ENCODE assay signal across 8 mouse cellular contexts in the genomic region with DNA sequence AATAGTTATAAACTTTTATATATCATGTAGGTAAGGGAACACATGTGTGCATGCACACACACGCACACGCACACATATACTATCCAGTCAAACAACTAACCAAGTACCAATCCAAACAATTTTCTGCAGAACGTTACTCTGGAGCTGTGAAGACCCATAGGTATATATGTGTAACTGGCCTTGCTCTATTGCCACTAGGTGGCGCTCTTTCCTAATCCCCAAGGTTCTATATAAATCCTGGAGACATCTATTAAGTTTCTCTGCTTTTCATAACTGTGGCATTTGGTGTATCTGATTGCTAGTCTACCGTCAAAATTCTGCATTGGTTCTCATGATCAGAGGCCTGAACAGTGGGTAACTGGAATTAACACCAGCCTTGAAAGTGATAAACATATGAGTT. TPM values are rescaled to one million over a fixed set of nuclear protein-coding genes. Genes with fewer than 3 reads are reported as not detected.
A peak's percentile ranks its signal among the peaks of the same experiment; 100 is the strongest.
DNase-seq lines count a peak whose midpoint lies in the region; ATAC-seq and TF ChIP-seq lines count a peak whose summit lies in the region.

No protein-coding gene starts in this region.

- WGBS in embryonic facial prominence, embryonic 14.5 days, result 17% methylated on average over 5 of the region's 5 CpGs
- WGBS in midbrain, embryonic 16.5 days, result 14% methylated on average over 5 of the region's 5 CpGs

- peak; percentile 47 for DNase-seq in urinary bladder, postnatal 14 days (ENCODE audit: low spot score)
- DNase-seq in urinary bladder, adult 18-20 months (ENCODE audit: low spot score in 2 of 2), result no peak
- DNase-seq in brain, embryonic 14.5 days (ENCODE audit: low read depth), result peak; percentile 87
- peak; percentile 85 for DNase-seq in embryonic facial prominence, embryonic 14.5 days (ENCODE audit: low spot score)
- peak; percentile 41 for DNase-seq in hindlimb bud, embryonic 11.5 days (ENCODE audit: extremely low spot score, low read depth, low spot score)
- DNase-seq in left cerebral cortex, postnatal 10 days (ENCODE audit: extremely low spot score in 1 of 2, low spot score in 2 of 2), result peak; percentile 43 to 65
- peak; percentile 12 to 13 for DNase-seq in thymus, postnatal 36 days

- no peaks in the 10 kb centered on the region for H3K9me3 ChIP-seq in embryonic facial prominence, embryonic 14.5 days (ENCODE audit: control insufficient read depth, low read length)
- no peaks in the 10 kb centered on the region for H3K9me3 ChIP-seq in midbrain, embryonic 16.5 days (replicated peaks; ENCODE audit: control insufficient read depth, low read length, poor library complexity, severe bottlenecking)

- TF ChIP-seq POLR2A in brain, embryonic 14.5 days (IDR thresholded peaks at IDR 0.05; ENCODE audit: borderline replicate concordance, extremely low read depth, insufficient read depth, insufficient read length, poor library complexity, severe bottlenecking), result no peak

- intact Hi-C loops in left cerebral cortex, postnatal 10 days (cut with DNase I), result loop anchor here (2.0 kb wide), 1 partner anchor 61 kb away; no protein-coding TSS in a partner anchor

- no peaks in the 10 kb centered on the region for H3K4me1 ChIP-seq in embryonic facial prominence, embryonic 14.5 days (ENCODE audit: control insufficient read depth, insufficient read depth, low read length)
- H3K4me1 ChIP-seq in midbrain, embryonic 16.5 days (ENCODE audit: control insufficient read depth, insufficient read depth, low read length), result no peaks in the 10 kb centered on the region

- peak; percentile 50; the same call in 1 of the 2 replicates for TF ChIP-seq CTCF in brain, embryonic 14.5 days (IDR thresholded peaks at IDR 0.05; ENCODE audit: borderline replicate concordance, extremely low read depth, insufficient read depth, insufficient read length)

- no peaks in the 10 kb centered on the region; the same call in 1 of the 2 replicates for H3K27me3 ChIP-seq in embryonic facial prominence, embryonic 14.5 days (replicated peaks; ENCODE audit: control insufficient read depth, insufficient read depth, low read length)
- no peaks in the 10 kb centered on the region for H3K27me3 ChIP-seq in midbrain, embryonic 16.5 days (ENCODE audit: control insufficient read depth, insufficient read depth, low read depth, low read length)

- no peak overlapping the region for H3K4me2 ChIP-seq in embryonic facial prominence, embryonic 14.5 days (ENCODE audit: low read depth, low read length)
- H3K4me2 ChIP-seq in midbrain, embryonic 16.5 days (ENCODE audit: low read length), result no peak overlapping the region

- H3K36me3 ChIP-seq in embryonic facial prominence, embryonic 14.5 days (ENCODE audit: control insufficient read depth, insufficient read depth, low read length), result no peaks in the 10 kb centered on the region
- no peaks in the 10 kb centered on the region for H3K36me3 ChIP-seq in midbrain, embryonic 16.5 days (ENCODE audit: control insufficient read depth, insufficient read depth, low read length)

- ATAC-seq in embryonic facial prominence, embryonic 14.5 days (ENCODE audit: low read depth), result peak; percentile 60; the same call in 1 of the 2 replicates
- ATAC-seq in midbrain, embryonic 16.5 days, result peak; percentile 88

- no peak overlapping the region for H3K4me3 ChIP-seq in embryonic facial prominence, embryonic 14.5 days (ENCODE audit: low read depth, low read length)
- H3K4me3 ChIP-seq in midbrain, embryonic 16.5 days (ENCODE audit: low read depth, low read length), result no peak overlapping the region

- H3K9ac ChIP-seq in embryonic facial prominence, embryonic 14.5 days (ENCODE audit: low read depth, low read length), result no peak overlapping the region
- no peak overlapping the region for H3K9ac ChIP-seq in midbrain, embryonic 16.5 days (ENCODE audit: low read depth, low read length)

- no peak overlapping the region for H3K27ac ChIP-seq in embryonic facial prominence, embryonic 14.5 days (replicated peaks; ENCODE audit: low read depth, low read length)
- no peak overlapping the region for H3K27ac ChIP-seq in midbrain, embryonic 16.5 days (ENCODE audit: low read length)

RNA-seq across cellular contexts. Expression of a gene that starts 14.4 kb away (rescaled TPM):
- 22.5 and 43.7 TPM in 2 replicates for polyA plus RNA-seq in brain, embryonic 14.5 days (2012; rRNA removed)
- polyA plus RNA-seq in embryonic facial prominence, embryonic 14.5 days (2014; fragmentation: Nextera tagmentation; extraction: Ambion mirVana), result 28.6 and 32.8 TPM in 2 replicates
- total RNA-seq in left cerebral cortex, postnatal 10 days (2021), result 100 to 1,000 TPM in 1 of 2 experiments, 10 to 100 TPM in 1; 85.8 to 109 TPM
- polyA plus RNA-seq in midbrain, embryonic 16.5 days (2015; fragmentation: Nextera tagmentation; extraction: Ambion mirVana), result 198 and 206 TPM in 2 replicates

RNA-seq across cellular contexts. Expression of a gene that starts 20.5 kb away (rescaled TPM):
- 294 and 337 TPM in 2 replicates for polyA plus RNA-seq in brain, embryonic 14.5 days (2012; rRNA removed)
- 54.4 and 71.0 TPM in 2 replicates for polyA plus RNA-seq in embryonic facial prominence, embryonic 14.5 days (2014; fragmentation: Nextera tagmentation; extraction: Ambion mirVana)
- 100 to 1,000 TPM; 440 to 449 TPM for total RNA-seq in left cerebral cortex, postnatal 10 days (2021)
- polyA plus RNA-seq in midbrain, embryonic 16.5 days (2015; fragmentation: Nextera tagmentation; extraction: Ambion mirVana), result 929 and 971 TPM in 2 replicates

RNA-seq across cellular contexts. Expression of a gene that starts 37.5 kb away (rescaled TPM):
- polyA plus RNA-seq in brain, embryonic 14.5 days (2012; rRNA removed), result 0.07 and 0.09 TPM in 2 replicates
- 0.06 TPM in 1 of 2 replicates, not detected in the other for polyA plus RNA-seq in embryonic facial prominence, embryonic 14.5 days (2014; fragmentation: Nextera tagmentation; extraction: Ambion mirVana)
- total RNA-seq in left cerebral cortex, postnatal 10 days (2021), result under 1 TPM; 0.15 to 0.22 TPM
- not detected in 2 replicates for polyA plus RNA-seq in midbrain, embryonic 16.5 days (2015; fragmentation: Nextera tagmentation; extraction: Ambion mirVana)

RNA-seq across cellular contexts. Expression of a gene that starts 53.9 kb away (rescaled TPM):
- polyA plus RNA-seq in brain, embryonic 14.5 days (2012; rRNA removed), result 130 and 147 TPM in 2 replicates
- polyA plus RNA-seq in embryonic facial prominence, embryonic 14.5 days (2014; fragmentation: Nextera tagmentation; extraction: Ambion mirVana), result 79.7 and 80.0 TPM in 2 replicates
- total RNA-seq in left cerebral cortex, postnatal 10 days (2021), result 100 to 1,000 TPM; 106 to 108 TPM
- polyA plus RNA-seq in midbrain, embryonic 16.5 days (2015; fragmentation: Nextera tagmentation; extraction: Ambion mirVana), result 355 and 370 TPM in 2 replicates

Comparison
In these comparisons a context has a peak if more than half of its experiments do, and no peak if none do; other contexts are left out.
1. DNase-seq: peak in urinary bladder, postnatal 14 days (single experiment), brain, embryonic 14.5 days (single experiment), embryonic facial prominence, embryonic 14.5 days (single experiment), hindlimb bud, embryonic 11.5 days (single experiment), left cerebral cortex, postnatal 10 days (2 of 2) and thymus, postnatal 36 days (2 of 2); none in urinary bladder, adult 18-20 months (0 of 2).